Mouse (Mus musculus): ENCODE data around the gene Ifitm10. TPM values are rescaled to one million over a fixed set of nuclear protein-coding genes. Genes with fewer than 3 reads are reported as not detected.

Ifitm10 gene
- polyA plus RNA-seq, 1 experiment from 2014 or later = 1.6 TPM

- peak overlapping the region; percentile 76; the same call in 1 of the 2 replicates for H3K27ac ChIP-seq (ENCODE audit: low read length)
- H3K4me1 ChIP-seq (ENCODE audit: control insufficient read depth, low read depth, low read length) = peaks cover 64% of the 10 kb centered on the region
- H3K4me3 ChIP-seq (ENCODE audit: low read depth, low read length) = no peak overlapping the region
- H3K27me3 ChIP-seq (ENCODE audit: control insufficient read depth, insufficient read depth, low read depth, low read length) = peaks cover 25% of the 10 kb centered on the region
- H3K36me3 ChIP-seq (ENCODE audit: control insufficient read depth, insufficient read depth) = peaks cover 50% of the 10 kb centered on the region
- no peak overlapping the region; the same call in 1 of the 2 replicates for H3K9ac ChIP-seq (ENCODE audit: low read depth, low read length)
- H3K4me2 ChIP-seq (ENCODE audit: low read depth, low read length) = no peak overlapping the region
- WGBS (ENCODE audit: insufficient replicate concordance) = 76% methylated on average over 4 of the region's 4 CpGs
- no peak for ATAC-seq (ENCODE audit: low read depth)
- H3K9me3 ChIP-seq (replicated peaks; ENCODE audit: control insufficient read depth, low read length) = no peaks in the 10 kb centered on the region
Measured at GRCm38 (mm10) chr7:142376096-142376495, 2.5 kb upstream of the Ifitm10 start.

GRCm38 (mm10) chr7:142375261-142375724, 1.7 kb upstream of the Ifitm10 start:
- peaks cover 56% of the 10 kb centered on the region for H3K4me1 ChIP-seq (ENCODE audit: control insufficient read depth, low read depth, low read length)
- no peak overlapping the region for H3K4me3 ChIP-seq (ENCODE audit: low read depth, low read length)
- 77% methylated on average over 6 of the region's 6 CpGs for WGBS (ENCODE audit: insufficient replicate concordance)
- no peak overlapping the region for H3K9ac ChIP-seq (ENCODE audit: low read depth, low read length)
- H3K4me2 ChIP-seq (ENCODE audit: low read depth, low read length) = no peak overlapping the region
- peaks cover 33% of the 10 kb centered on the region for H3K27me3 ChIP-seq (ENCODE audit: control insufficient read depth, insufficient read depth, low read depth, low read length)
- peaks cover 42% of the 10 kb centered on the region for H3K36me3 ChIP-seq (ENCODE audit: control insufficient read depth, insufficient read depth)
- no peak for ATAC-seq (ENCODE audit: low read depth)
- peak overlapping the region; percentile 6; the same call in 1 of the 2 replicates for H3K27ac ChIP-seq (ENCODE audit: low read length)
- H3K9me3 ChIP-seq (replicated peaks; ENCODE audit: control insufficient read depth, low read length) = no peaks in the 10 kb centered on the region

- peaks cover 48% of the 10 kb centered on the region for H3K4me1 ChIP-seq (ENCODE audit: control insufficient read depth, low read depth, low read length)
- no peak overlapping the region for H3K4me3 ChIP-seq (ENCODE audit: low read depth, low read length)
- no peaks in the 10 kb centered on the region for H3K9me3 ChIP-seq (replicated peaks; ENCODE audit: control insufficient read depth, low read length)
- peaks cover 39% of the 10 kb centered on the region for H3K27me3 ChIP-seq (ENCODE audit: control insufficient read depth, insufficient read depth, low read depth, low read length)
- no peak overlapping the region for H3K4me2 ChIP-seq (ENCODE audit: low read depth, low read length)
- H3K36me3 ChIP-seq (ENCODE audit: control insufficient read depth, insufficient read depth) = peaks cover 34% of the 10 kb centered on the region
- ATAC-seq (ENCODE audit: low read depth) = no peak
- 82% methylated on average over 5 of the region's 5 CpGs for WGBS (ENCODE audit: insufficient replicate concordance)
- H3K27ac ChIP-seq (ENCODE audit: low read length) = no peak overlapping the region
- no peak overlapping the region for H3K9ac ChIP-seq (ENCODE audit: low read depth, low read length)
Measured at GRCm38 (mm10) chr7:142374413-142375015, 961 bp upstream of the Ifitm10 start.

GRCm38 (mm10) chr7:142373039-142373438, 514 bp downstream of the Ifitm10 start:
- H3K27ac ChIP-seq (ENCODE audit: low read length) = no peak overlapping the region
- no peak for ATAC-seq (ENCODE audit: low read depth)
- H3K9ac ChIP-seq (ENCODE audit: low read depth, low read length) = no peak overlapping the region
- peaks cover 44% of the 10 kb centered on the region for H3K27me3 ChIP-seq (ENCODE audit: control insufficient read depth, insufficient read depth, low read depth, low read length)
- peaks cover 33% of the 10 kb centered on the region for H3K4me1 ChIP-seq (ENCODE audit: control insufficient read depth, low read depth, low read length)
- H3K36me3 ChIP-seq (ENCODE audit: control insufficient read depth, insufficient read depth) = peaks cover 20% of the 10 kb centered on the region
- H3K4me3 ChIP-seq (ENCODE audit: low read depth, low read length) = no peak overlapping the region
- H3K9me3 ChIP-seq (replicated peaks; ENCODE audit: control insufficient read depth, low read length) = no peaks in the 10 kb centered on the region
- H3K4me2 ChIP-seq (ENCODE audit: low read depth, low read length) = no peak overlapping the region
- 60% methylated on average over 5 of the region's 5 CpGs for WGBS (ENCODE audit: insufficient replicate concordance)

- 0 out of 2 replicates have a peak, but pooled peaks have one; percentile 8 for ATAC-seq (ENCODE audit: low read depth)
- no peak overlapping the region for H3K27ac ChIP-seq (ENCODE audit: low read length)
- peak overlapping the region; percentile 8; the same call in 1 of the 2 replicates for H3K9ac ChIP-seq (ENCODE audit: low read depth, low read length)
- peak overlapping the region; percentile 54 for H3K4me3 ChIP-seq (ENCODE audit: low read depth, low read length)
- H3K4me1 ChIP-seq (ENCODE audit: control insufficient read depth, low read depth, low read length) = peaks cover 24% of the 10 kb centered on the region
- 3% methylated on average over 63 of the region's 64 CpGs for WGBS (ENCODE audit: insufficient replicate concordance)
- H3K9me3 ChIP-seq (replicated peaks; ENCODE audit: control insufficient read depth, low read length) = no peaks in the 10 kb centered on the region
- H3K4me2 ChIP-seq (ENCODE audit: low read depth, low read length) = peak overlapping the region; percentile 59
- H3K27me3 ChIP-seq (ENCODE audit: control insufficient read depth, insufficient read depth, low read depth, low read length) = peaks cover 44% of the 10 kb centered on the region
- peaks cover 18% of the 10 kb centered on the region for H3K36me3 ChIP-seq (ENCODE audit: control insufficient read depth, insufficient read depth)
Measured at GRCm38 (mm10) chr7:142371768-142372661, 1.5 kb downstream of the Ifitm10 start.

- Histone ChIP-seq H3K9ac (ENCODE audit: low read depth, low read length) (no peak overlapping the region; the same call in 1 of the 2 replicates), H3K4me3 (ENCODE audit: low read depth, low read length) (peak overlapping the region; percentile 54), H3K36me3 (ENCODE audit: control insufficient read depth, insufficient read depth) (peaks cover 12% of the 10 kb centered on the region), H3K4me2 (ENCODE audit: low read depth, low read length) (peak overlapping the region; percentile 59), H3K27me3 (ENCODE audit: control insufficient read depth, insufficient read depth, low read depth, low read length) (peaks cover 44% of the 10 kb centered on the region), H3K27ac (ENCODE audit: low read length) (no peak overlapping the region), H3K4me1 (ENCODE audit: control insufficient read depth, low read depth, low read length) (peaks cover 18% of the 10 kb centered on the region), H3K9me3 (replicated peaks; ENCODE audit: control insufficient read depth, low read length) (no peaks in the 10 kb centered on the region)
- ATAC-seq (ENCODE audit: low read depth) = no peak
- whole genome bisulfite sequencing (ENCODE audit: insufficient replicate concordance) = 26% methylated on average over 11 of the region's 11 CpGs
Measured at GRCm38 (mm10) chr7:142371398-142371767, 2.2 kb downstream of the Ifitm10 start.

- Histone ChIP-seq H3K36me3 (ENCODE audit: control insufficient read depth, insufficient read depth) (peaks cover 7% of the 10 kb centered on the region), H3K4me2 (ENCODE audit: low read depth, low read length) (no peak overlapping the region; the same call in 1 of the 2 replicates), H3K9ac (ENCODE audit: low read depth, low read length) (no peak overlapping the region), H3K9me3 (replicated peaks; ENCODE audit: control insufficient read depth, low read length) (no peaks in the 10 kb centered on the region), H3K27ac (ENCODE audit: low read length) (no peak overlapping the region), H3K4me1 (ENCODE audit: control insufficient read depth, low read depth, low read length) (peaks cover 14% of the 10 kb centered on the region), H3K4me3 (ENCODE audit: low read depth, low read length) (no peak overlapping the region), H3K27me3 (ENCODE audit: control insufficient read depth, insufficient read depth, low read depth, low read length) (peaks cover 44% of the 10 kb centered on the region)
- no peak for ATAC-seq (ENCODE audit: low read depth)
- WGBS (ENCODE audit: insufficient replicate concordance) = 74% methylated on average over 18 of the region's 18 CpGs
Measured at GRCm38 (mm10) chr7:142370937-142371336, 2.6 kb downstream of the Ifitm10 start.

GRCm38 (mm10) chr7:142369820-142370219, 3.7 kb downstream of the Ifitm10 start:
- Histone ChIP-seq H3K27ac (ENCODE audit: low read length) (no peak overlapping the region), H3K36me3 (ENCODE audit: control insufficient read depth, insufficient read depth) (no peaks in the 10 kb centered on the region; the same call in 1 of the 2 replicates), H3K9me3 (replicated peaks; ENCODE audit: control insufficient read depth, low read length) (no peaks in the 10 kb centered on the region), H3K4me2 (ENCODE audit: low read depth, low read length) (no peak overlapping the region), H3K4me1 (ENCODE audit: control insufficient read depth, low read depth, low read length) (peaks cover 14% of the 10 kb centered on the region), H3K9ac (ENCODE audit: low read depth, low read length) (no peak overlapping the region), H3K27me3 (ENCODE audit: control insufficient read depth, insufficient read depth, low read depth, low read length) (peaks cover 44% of the 10 kb centered on the region), H3K4me3 (ENCODE audit: low read depth, low read length) (no peak overlapping the region)
- 39% methylated on average over 6 of the region's 6 CpGs for WGBS (ENCODE audit: insufficient replicate concordance)
- ATAC-seq (ENCODE audit: low read depth) = no peak

GRCm38 (mm10) chr7:142368856-142369255, 4.7 kb downstream of the Ifitm10 start:
- Histone ChIP-seq H3K9me3 (replicated peaks; ENCODE audit: control insufficient read depth, low read length) (no peaks in the 10 kb centered on the region), H3K4me2 (ENCODE audit: low read depth, low read length) (no peak overlapping the region), H3K27ac (ENCODE audit: low read length) (no peak overlapping the region), H3K4me3 (ENCODE audit: low read depth, low read length) (no peak overlapping the region), H3K27me3 (ENCODE audit: control insufficient read depth, insufficient read depth, low read depth, low read length) (peaks cover 44% of the 10 kb centered on the region), H3K4me1 (ENCODE audit: control insufficient read depth, low read depth, low read length) (peaks cover 14% of the 10 kb centered on the region), H3K9ac (ENCODE audit: low read depth, low read length) (no peak overlapping the region), H3K36me3 (ENCODE audit: control insufficient read depth, insufficient read depth) (no peaks in the 10 kb centered on the region)
- no peak for ATAC-seq (ENCODE audit: low read depth)
- WGBS (ENCODE audit: insufficient replicate concordance) = 53% methylated on average over 2 of the region's 2 CpGs
